Mouse (Mus musculus) heart, embryonic 10.5 days (tissue): ENCODE results near the gene Nav2. TPM values are rescaled to one million over a fixed set of nuclear protein-coding genes. Genes with fewer than 3 reads are reported as not detected.

ENCODE experiments used
- DNase-seq: peaks from one replicate; pipeline ENCODE4 v3.0.0-alpha.2; 2017; ENCODE audit warnings: low spot score
- H3K27ac ChIP-seq: fragments of 300-500 bp; sonication (generic); 2 replicates; pipeline ENCODE4 v1.5.1; 2016; ENCODE audit warnings: mild to moderate bottlenecking
- H3K27me3 ChIP-seq: fragments of 300-500 bp; sonication (generic); 2 replicates; pipeline ENCODE4 v1.6.1; 2016; ENCODE audit warnings: mild to moderate bottlenecking; ENCODE audit not compliant: poor library complexity, insufficient read depth, severe bottlenecking
- H3K36me3 ChIP-seq: fragments of 300-500 bp; sonication (generic); 2 replicates; pipeline ENCODE4 v1.6.1; 2016; ENCODE audit warnings: mild to moderate bottlenecking, moderate library complexity
- H3K4me1 ChIP-seq: fragments of 300-500 bp; sonication (generic); 2 replicates; pipeline ENCODE4 v1.6.1; 2016; ENCODE audit warnings: mild to moderate bottlenecking
- H3K4me3 ChIP-seq: fragments of 300-500 bp; sonication (generic); 2 replicates; pipeline ENCODE4 v1.5.1; 2016; ENCODE audit warnings: mild to moderate bottlenecking, moderate library complexity
- H3K9me3 ChIP-seq: fragments of 300-500 bp; sonication (generic); 2 replicates; pipeline ENCODE4 v1.6.1; 2016; ENCODE audit warnings: mild to moderate bottlenecking, moderate library complexity
- whole genome bisulfite sequencing: fragments of 180-500 bp; shearing (Covaris S2); methylation state at CpG from one replicate; pipeline ENCODE4 v1.1.7; 2016; 5-methylcytosine and 5-hydroxymethylcytosine counted together
- polyA plus RNA-seq: library from polyadenylated mRNA; unstranded; fragments of >200 nt; fragmentation: Nextera tagmentation; extraction: Ambion mirVana; gene quantifications from 2 replicates; pipeline ENCODE4 v1.2.1, GENCODE M21; 2016

Gene Nav2
- polyA plus RNA-seq, 1 experiment from 2014 or later: 23.3 TPM

GRCm38 (mm10) chr7:49204856-49205255 lies 296.3 kb downstream of the Nav2 start:
- H3K9me3 ChIP-seq: no peaks in the 10 kb centered on the region
- H3K4me3 ChIP-seq: no peak overlapping the region
- no peak overlapping the region for H3K27ac ChIP-seq
- no peak for DNase-seq
- H3K36me3 ChIP-seq: no peaks in the 10 kb centered on the region
- no peaks in the 10 kb centered on the region for H3K27me3 ChIP-seq
- H3K4me1 ChIP-seq: peaks cover 19% of the 10 kb centered on the region
- WGBS: 84% methylated on average over 3 of the region's 3 CpGs

GRCm38 (mm10) chr7:49205551-49205950 lies 297.0 kb downstream of the Nav2 start:
- Histone ChIP-seq H3K9me3 (no peaks in the 10 kb centered on the region), H3K27ac (no peak overlapping the region), H3K4me1 (peaks cover 19% of the 10 kb centered on the region), H3K27me3 (no peaks in the 10 kb centered on the region), H3K4me3 (no peak overlapping the region), H3K36me3 (no peaks in the 10 kb centered on the region)
- 78% methylated on average over 1 of the region's 1 CpGs for WGBS
- DNase-seq: no peak

DNA sequence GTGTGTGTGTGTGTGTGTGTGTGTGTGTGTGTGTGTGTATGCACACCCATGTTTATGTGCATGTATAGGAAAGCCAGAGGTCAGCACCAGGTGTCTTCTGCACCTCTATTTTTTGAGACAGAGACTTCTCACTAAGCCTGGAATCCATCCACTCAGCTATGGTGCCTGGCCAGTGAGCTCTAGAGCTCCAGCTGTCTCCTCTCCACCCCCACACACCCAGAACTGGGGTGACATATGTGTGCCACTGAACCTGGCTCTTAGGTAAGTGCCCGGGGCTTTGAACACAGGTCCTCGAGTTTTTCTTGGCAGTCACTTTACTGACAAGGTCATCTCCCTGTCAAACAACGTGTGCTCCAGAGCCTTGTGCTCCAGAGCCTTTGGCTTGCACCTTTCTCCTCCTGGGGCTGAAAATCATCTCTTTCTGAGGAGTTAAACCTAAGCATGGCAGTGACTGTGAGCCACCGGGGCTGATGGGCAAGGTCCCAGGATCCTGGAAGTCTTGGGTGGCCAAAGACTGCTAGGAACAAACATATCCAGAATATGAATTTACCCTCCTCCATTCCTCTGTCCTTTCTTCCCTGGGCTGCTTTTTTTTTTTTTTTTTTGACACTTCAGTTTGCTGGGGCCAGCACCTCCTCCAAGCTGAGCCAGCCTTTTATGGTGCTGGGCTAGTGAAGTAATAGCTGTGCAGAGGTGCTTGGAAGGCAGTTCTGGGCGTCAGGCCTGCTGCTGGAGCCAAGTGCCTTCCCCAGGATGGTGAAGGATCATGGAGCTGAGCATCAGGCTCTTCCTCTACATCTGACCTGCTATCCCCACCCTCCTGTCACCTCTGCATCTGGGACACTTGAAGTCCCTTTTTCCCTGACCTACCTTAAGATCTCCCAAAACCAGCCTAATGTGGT lies 298.5 kb downstream of the Nav2 start:
- no peaks in the 10 kb centered on the region for H3K9me3 ChIP-seq
- DNase-seq: no peak
- H3K27me3 ChIP-seq: peaks cover 2% of the 10 kb centered on the region; the same call in 1 of the 2 replicates
- H3K4me3 ChIP-seq: no peak overlapping the region
- 66% methylated on average over 5 of the region's 5 CpGs for WGBS
- H3K4me1 ChIP-seq: peaks cover 19% of the 10 kb centered on the region
- H3K27ac ChIP-seq: 0 out of 2 replicates have a peak overlapping the region, but pooled peaks have one; percentile 43
- H3K36me3 ChIP-seq: no peaks in the 10 kb centered on the region

GRCm38 (mm10) chr7:49209526-49209925 lies 301.0 kb downstream of the Nav2 start:
- Histone ChIP-seq H3K27ac (no peak overlapping the region), H3K36me3 (no peaks in the 10 kb centered on the region), H3K4me3 (no peak overlapping the region), H3K27me3 (peaks cover 3% of the 10 kb centered on the region; the same call in 1 of the 2 replicates), H3K9me3 (no peaks in the 10 kb centered on the region), H3K4me1 (peaks cover 10% of the 10 kb centered on the region; the same call in 1 of the 2 replicates)
- no peak for DNase-seq
- 79% methylated on average over 7 of the region's 7 CpGs for WGBS

GRCm38 (mm10) chr7:49210721-49211120 lies 302.2 kb downstream of the Nav2 start:
- no peak overlapping the region for H3K4me3 ChIP-seq
- no peak overlapping the region for H3K27ac ChIP-seq
- no peaks in the 10 kb centered on the region for H3K36me3 ChIP-seq
- no peaks in the 10 kb centered on the region for H3K9me3 ChIP-seq
- no peak for DNase-seq
- H3K4me1 ChIP-seq: peaks cover 7% of the 10 kb centered on the region; the same call in 1 of the 2 replicates
- 89% methylated on average over 8 of the region's 8 CpGs for WGBS
- H3K27me3 ChIP-seq: peaks cover 3% of the 10 kb centered on the region; the same call in 1 of the 2 replicates

- Histone ChIP-seq H3K27me3 (peaks cover 3% of the 10 kb centered on the region; the same call in 1 of the 2 replicates), H3K4me1 (0 out of 2 replicates have a peak, but pooled peaks cover 6% of the 10 kb centered on the region), H3K36me3 (no peaks in the 10 kb centered on the region), H3K9me3 (no peaks in the 10 kb centered on the region), H3K4me3 (no peak overlapping the region), H3K27ac (no peak overlapping the region)
- 66% methylated on average over 4 of the region's 4 CpGs for WGBS
- no peak for DNase-seq
These were observed 304.5 kb downstream of the Nav2 start for GRCm38 (mm10) chr7:49213011-49213410.

GRCm38 (mm10) chr7:49217786-49218185 lies 309.3 kb downstream of the Nav2 start:
- 67% methylated on average over 6 of the region's 6 CpGs for WGBS
- Histone ChIP-seq H3K36me3 (no peaks in the 10 kb centered on the region), H3K4me1 (0 out of 2 replicates have a peak, but pooled peaks cover 6% of the 10 kb centered on the region), H3K9me3 (no peaks in the 10 kb centered on the region), H3K27ac (no peak overlapping the region), H3K4me3 (no peak overlapping the region), H3K27me3 (peaks cover 6% of the 10 kb centered on the region; the same call in 1 of the 2 replicates)
- DNase-seq: no peak

GRCm38 (mm10) chr7:49225741-49226140 lies 317.2 kb downstream of the Nav2 start:
- H3K27me3 ChIP-seq: peaks cover 8% of the 10 kb centered on the region; the same call in 1 of the 2 replicates
- peaks cover 11% of the 10 kb centered on the region; the same call in 1 of the 2 replicates for H3K4me1 ChIP-seq
- no peaks in the 10 kb centered on the region for H3K9me3 ChIP-seq
- no peaks in the 10 kb centered on the region for H3K36me3 ChIP-seq
- 72% methylated on average over 5 of the region's 5 CpGs for WGBS
- no peak overlapping the region for H3K27ac ChIP-seq
- H3K4me3 ChIP-seq: no peak overlapping the region
- DNase-seq: no peak

GRCm38 (mm10) chr7:49232969-49233368 lies 324.5 kb downstream of the Nav2 start:
- H3K9me3 ChIP-seq: no peaks in the 10 kb centered on the region
- H3K4me3 ChIP-seq: no peak overlapping the region
- 71% methylated on average over 2 of the region's 2 CpGs for WGBS
- H3K36me3 ChIP-seq: no peaks in the 10 kb centered on the region
- peaks cover 27% of the 10 kb centered on the region for H3K4me1 ChIP-seq
- DNase-seq: no peak
- H3K27ac ChIP-seq: no peak overlapping the region
- H3K27me3 ChIP-seq: peaks cover 5% of the 10 kb centered on the region; the same call in 1 of the 2 replicates

GRCm38 (mm10) chr7:49234288-49234687 lies 325.8 kb downstream of the Nav2 start:
- DNase-seq: no peak
- Histone ChIP-seq H3K27ac (no peak overlapping the region), H3K36me3 (no peaks in the 10 kb centered on the region), H3K4me1 (peaks cover 27% of the 10 kb centered on the region), H3K4me3 (no peak overlapping the region), H3K27me3 (peaks cover 5% of the 10 kb centered on the region; the same call in 1 of the 2 replicates), H3K9me3 (no peaks in the 10 kb centered on the region)
- 76% methylated on average over 8 of the region's 8 CpGs for WGBS

DNA sequence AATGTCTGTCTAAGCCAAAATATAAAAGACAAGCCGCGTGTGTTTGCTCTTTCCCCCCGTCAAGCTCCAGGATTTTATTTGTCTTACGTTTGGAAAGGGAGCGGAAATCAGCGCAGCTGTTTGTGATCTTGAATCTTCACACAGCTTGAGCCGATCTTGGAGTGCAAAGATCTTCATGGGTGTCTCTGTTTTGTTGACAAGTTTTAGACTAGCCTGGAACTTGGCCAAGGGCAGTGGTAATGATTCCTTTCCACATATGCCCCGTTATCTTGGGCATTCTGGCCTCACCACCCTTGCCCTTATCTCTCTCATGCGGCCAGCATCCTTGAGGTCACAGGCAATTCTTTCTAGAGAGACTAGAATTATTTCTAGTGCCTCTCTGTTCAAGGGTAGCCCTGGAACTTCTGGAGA lies 326.8 kb downstream of the Nav2 start:
- Histone ChIP-seq H3K27me3 (peaks cover 1% of the 10 kb centered on the region; the same call in 1 of the 2 replicates), H3K9me3 (no peaks in the 10 kb centered on the region), H3K27ac (peak overlapping the region; percentile 23; the same call in 1 of the 2 replicates), H3K4me3 (no peak overlapping the region), H3K36me3 (no peaks in the 10 kb centered on the region), H3K4me1 (peaks cover 27% of the 10 kb centered on the region)
- DNase-seq: no peak
- 57% methylated on average over 9 of the region's 9 CpGs for WGBS

GRCm38 (mm10) chr7:49235821-49236220 lies 327.3 kb downstream of the Nav2 start:
- Histone ChIP-seq H3K4me3 (no peak overlapping the region), H3K36me3 (no peaks in the 10 kb centered on the region), H3K27me3 (no peaks in the 10 kb centered on the region), H3K27ac (peak overlapping the region; percentile 23; the same call in 1 of the 2 replicates), H3K9me3 (no peaks in the 10 kb centered on the region), H3K4me1 (peaks cover 27% of the 10 kb centered on the region)
- DNase-seq: no peak
- 57% methylated on average over 3 of the region's 3 CpGs for WGBS

- Histone ChIP-seq H3K36me3 (no peaks in the 10 kb centered on the region), H3K9me3 (no peaks in the 10 kb centered on the region), H3K4me3 (no peak overlapping the region), H3K4me1 (peaks cover 16% of the 10 kb centered on the region; the same call in 1 of the 2 replicates), H3K27ac (no peak overlapping the region), H3K27me3 (no peaks in the 10 kb centered on the region)
- DNase-seq: no peak
- 74% methylated on average over 7 of the region's 7 CpGs for WGBS
These were observed 331.9 kb downstream of the Nav2 start for GRCm38 (mm10) chr7:49240461-49240860.
